Mouse (Mus musculus) embryo, embryonic 9.5 days (tissue): ENCODE measurements around the gene Hexim1.

Experiments
- DNase-seq: peaks from one replicate; pipeline ENCODE4 v3.0.0-alpha.2; 2017; ENCODE audit errors: extremely low spot score

Hexim1 gene

GRCm38 (mm10) chr11:103149771-103150170, 33.7 kb downstream of the Hexim1 start:
- no peak for DNase-seq

GRCm38 (mm10) chr11:103158621-103159478, 42.8 kb downstream of the Hexim1 start:
- peak; percentile 99 for DNase-seq

GRCm38 (mm10) chr11:103160738-103161137, 44.7 kb downstream of the Hexim1 start:
- no peak for DNase-seq

- no peak for DNase-seq
These were observed 45.4 kb downstream of the Hexim1 start for GRCm38 (mm10) chr11:103161449-103161848.

GRCm38 (mm10) chr11:103162132-103162531, 46.1 kb downstream of the Hexim1 start:
- DNase-seq: no peak

GRCm38 (mm10) chr11:103164391-103164790, 48.4 kb downstream of the Hexim1 start:
- DNase-seq: no peak

GRCm38 (mm10) chr11:103168690-103169390, 52.8 kb downstream of the Hexim1 start:
- peak; percentile 52 for DNase-seq
